Mouse (Mus musculus) cerebellum, adult (tissue): ENCODE data around the gene Nrp2.

ENCODE experiments used
- ATAC-seq: cut with Nextera tagmentation; 2 replicates; pipeline ENCODE4 v1.9.2; 2017; ENCODE audit warnings: mild to moderate bottlenecking, moderate library complexity, mixed read lengths; ENCODE audit not compliant: insufficient number of reproducible peaks, low FRiP score, low TSS enrichment

The Nrp2 gene

DNA sequence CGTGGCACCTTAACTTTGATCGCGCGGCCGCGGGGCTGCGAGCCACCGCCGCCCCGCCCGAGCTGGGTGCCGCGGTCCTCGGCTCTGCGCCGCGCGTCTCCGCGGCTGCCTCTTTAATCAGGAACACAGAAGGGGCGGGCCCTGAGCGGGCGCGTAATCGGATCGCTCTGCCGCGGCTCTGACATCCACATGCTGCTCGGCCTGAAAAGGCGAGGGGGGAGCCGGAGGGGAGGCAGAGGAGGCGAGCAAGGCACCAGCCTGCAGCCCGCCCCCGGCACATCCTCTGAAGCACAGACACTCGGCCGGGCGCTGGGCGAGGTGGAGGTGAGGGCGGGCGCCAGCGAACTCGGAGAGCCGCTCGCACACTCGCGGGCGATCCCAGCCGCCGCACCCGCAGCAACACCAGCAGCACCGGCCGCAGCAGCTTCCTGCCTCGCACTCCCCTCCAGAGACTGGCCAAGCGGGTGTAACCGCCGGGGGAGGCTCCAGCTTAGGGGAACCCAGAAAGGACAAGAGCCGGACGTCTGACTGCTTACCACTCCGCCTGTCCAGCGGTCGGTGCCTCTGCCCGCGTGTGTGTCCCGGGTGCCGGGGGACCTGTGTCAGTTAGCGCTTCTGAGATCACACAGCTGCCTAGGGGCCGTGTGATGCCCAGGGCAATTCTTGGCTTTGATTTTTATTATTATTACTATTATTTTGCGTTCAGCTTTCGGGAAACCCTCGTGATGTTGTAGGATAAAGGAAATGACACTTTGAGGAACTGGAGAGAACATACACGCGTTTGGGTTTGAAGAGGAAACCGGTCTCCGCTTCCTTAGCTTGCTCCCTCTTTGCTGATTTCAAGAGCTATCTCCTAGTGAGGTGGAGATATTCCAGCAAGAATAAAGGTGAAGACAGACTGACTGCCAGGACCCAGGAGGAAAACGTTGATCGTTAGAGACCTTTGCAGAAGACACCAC is at the start of gene Nrp2:
Gene Nrp2, plus strand, starts transcription at position 128 of the 959 bp plus-strand sequence.
- peak; percentile 56 for ATAC-seq

DNA sequence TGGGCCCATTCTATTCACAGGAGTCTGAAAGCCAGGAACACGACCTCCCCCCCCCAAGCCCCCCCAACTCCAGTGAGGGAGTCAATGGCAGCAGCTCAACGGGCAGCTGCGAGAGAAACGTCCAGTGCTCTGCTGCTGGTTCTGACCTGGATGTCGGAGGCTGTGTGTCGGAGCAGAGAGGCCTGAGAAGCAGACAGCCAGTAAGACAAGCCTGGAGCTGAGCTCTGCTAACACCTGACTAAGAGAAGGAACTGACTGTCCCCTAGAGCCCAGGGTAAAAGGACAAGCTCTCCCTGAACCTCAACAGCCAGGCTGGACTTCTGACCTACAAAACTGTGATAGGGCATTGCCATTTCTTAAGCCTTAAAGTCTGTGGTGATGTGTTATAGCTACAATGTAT is 48.6 kb upstream of the Nrp2 start:
- no peak for ATAC-seq

DNA sequence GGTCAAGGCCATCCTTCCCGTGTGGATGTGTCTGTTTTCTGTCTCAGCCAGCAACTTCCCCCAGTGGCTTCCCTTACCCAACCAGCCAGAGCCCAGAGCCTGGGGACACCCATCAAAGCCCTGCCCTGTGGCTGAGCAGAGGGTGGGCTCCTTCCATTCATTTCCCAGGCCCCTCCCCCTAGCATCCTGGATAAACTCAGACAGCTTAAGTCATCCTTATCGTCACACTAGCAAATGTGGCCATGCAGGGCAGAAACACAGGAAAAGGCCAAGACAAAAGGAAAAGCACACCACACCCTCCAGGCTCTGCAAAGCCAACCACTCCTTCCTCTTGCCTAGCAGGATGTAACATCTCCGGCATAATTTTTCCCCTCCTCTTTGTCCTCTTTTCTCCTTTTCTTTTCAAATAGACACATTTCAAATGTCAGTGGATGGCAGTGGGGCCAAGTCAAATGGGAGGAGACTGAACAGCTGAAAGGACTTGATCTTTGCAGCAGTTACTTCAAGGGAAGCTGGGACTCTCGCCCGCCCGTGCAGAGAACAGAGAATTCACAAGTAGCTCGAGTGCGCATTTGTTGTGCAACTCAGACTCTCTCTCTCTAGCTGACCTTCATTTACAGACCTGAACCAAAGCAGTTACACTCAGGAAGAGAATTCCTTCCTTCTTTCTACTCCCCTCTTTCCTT is 38.0 kb upstream of the Nrp2 start:
- ATAC-seq: no peak

DNA sequence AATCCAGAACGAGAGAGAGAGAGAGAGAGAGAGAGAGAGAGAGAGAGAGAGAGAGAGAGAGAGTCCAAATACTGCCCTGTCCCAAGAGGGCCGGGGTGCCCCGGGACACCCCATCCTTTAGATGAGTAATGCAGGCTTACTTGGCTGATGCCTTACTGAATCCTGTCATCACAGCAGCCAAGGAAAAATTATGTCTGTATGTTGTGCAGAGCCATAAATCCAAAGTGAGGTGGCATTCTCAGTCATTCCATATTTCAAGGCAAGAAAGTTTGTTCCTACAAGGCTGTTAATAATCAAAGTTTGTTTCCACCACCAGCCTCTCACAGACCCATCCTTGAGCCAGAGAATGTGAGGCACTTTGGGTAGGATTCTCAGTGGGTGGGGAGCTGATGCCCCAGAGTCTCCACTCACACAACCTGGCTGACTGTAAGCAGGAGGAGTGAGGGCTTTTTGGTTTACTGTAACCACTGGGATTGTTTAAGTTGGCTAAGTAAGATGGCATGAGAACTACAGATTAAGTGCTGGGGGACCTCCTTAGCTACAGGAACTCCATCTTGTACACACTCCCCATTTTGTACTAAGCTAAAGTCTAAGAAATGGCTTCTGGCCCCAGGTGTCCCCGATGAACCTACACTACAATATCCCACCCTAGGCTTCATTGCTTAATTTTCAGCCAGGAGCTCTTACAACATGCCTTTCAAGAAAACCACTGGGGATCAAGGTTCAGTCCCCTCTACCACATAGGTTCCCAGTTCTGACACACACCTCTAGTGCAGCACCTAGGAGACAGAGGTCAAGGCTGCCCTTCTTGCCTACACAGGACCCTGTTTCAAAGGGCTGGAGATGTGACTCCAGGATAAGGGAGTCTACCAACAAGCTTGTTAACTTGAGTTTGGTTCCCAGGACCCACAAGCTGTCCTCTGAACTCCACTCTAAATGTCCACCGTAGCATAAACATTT is 37.0 kb upstream of the Nrp2 start:
- no peak for ATAC-seq

DNA sequence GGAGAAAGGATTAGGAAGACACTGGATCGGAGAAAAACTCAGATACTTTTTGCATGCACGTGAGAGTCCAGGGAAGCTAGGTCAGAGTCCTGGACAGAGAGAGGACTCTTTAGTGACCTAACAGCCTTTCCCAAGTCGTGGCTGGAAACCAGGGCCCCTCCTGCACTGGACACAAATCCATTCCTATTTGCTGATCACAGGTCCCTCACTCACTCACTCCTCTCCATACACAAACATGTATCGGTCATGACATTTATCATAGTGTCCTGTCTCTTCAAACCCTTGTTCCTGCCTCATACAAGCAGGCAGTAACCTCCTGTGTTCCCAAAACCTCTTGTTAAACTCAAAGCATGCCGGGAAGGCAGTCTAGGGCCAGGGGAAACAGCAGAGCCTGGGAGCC is 36.3 kb upstream of the Nrp2 start:
- no peak for ATAC-seq

DNA sequence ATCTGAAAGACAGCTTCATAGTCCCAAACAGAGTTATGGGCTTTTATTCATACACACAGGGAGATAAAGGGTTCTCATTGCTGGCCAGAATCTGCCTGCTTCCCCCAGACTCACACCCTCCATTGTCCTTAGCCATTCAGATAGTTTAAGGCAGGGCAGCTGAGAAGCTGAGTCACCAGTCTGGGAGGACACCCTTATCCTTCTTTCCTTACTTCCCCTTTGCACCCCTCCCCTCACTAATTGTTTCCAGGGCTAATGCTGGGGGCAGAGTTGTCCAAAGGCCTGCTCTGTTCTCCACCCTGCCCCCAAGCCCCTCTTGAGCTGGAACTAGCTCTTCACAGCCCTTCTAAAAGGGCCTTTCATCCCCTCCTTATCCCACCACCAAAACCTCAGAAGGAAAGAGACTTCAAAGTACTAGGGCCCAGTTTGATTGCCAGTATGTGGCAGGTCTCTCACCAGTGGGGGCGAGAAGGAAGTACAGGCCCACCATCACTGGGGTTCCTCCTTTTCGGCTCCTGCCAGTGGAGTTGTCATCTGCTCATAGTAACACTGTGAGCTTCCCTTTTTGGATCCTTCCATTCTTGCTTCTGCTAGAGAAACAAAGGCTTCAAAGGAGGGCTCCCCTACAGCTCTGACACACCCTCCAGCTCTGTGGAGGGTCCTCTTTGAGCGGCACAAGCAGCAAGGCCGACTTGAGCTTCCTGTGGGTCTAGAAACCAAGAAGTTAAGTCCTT is 24.3 kb upstream of the Nrp2 start:
- no peak for ATAC-seq

DNA sequence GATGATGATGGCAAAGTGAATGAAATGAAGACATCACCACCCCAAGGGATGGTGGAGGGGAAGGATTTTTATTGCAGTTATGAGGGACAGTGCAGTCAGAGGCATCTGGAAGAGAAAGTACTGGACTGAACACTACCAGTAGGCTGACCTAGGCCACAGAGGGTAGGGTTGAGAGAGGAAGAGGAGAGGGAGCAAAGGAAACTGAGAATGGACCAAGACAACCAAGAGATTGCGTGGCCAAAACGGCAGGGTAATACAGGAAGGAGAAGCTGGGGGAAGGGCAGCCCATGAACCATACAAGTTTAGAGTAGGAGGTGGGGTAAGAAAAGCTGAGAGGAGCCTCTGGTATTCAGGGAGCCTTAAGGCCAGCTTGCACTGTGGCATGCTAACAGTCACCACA is 23.6 kb upstream of the Nrp2 start:
- no peak for ATAC-seq

DNA sequence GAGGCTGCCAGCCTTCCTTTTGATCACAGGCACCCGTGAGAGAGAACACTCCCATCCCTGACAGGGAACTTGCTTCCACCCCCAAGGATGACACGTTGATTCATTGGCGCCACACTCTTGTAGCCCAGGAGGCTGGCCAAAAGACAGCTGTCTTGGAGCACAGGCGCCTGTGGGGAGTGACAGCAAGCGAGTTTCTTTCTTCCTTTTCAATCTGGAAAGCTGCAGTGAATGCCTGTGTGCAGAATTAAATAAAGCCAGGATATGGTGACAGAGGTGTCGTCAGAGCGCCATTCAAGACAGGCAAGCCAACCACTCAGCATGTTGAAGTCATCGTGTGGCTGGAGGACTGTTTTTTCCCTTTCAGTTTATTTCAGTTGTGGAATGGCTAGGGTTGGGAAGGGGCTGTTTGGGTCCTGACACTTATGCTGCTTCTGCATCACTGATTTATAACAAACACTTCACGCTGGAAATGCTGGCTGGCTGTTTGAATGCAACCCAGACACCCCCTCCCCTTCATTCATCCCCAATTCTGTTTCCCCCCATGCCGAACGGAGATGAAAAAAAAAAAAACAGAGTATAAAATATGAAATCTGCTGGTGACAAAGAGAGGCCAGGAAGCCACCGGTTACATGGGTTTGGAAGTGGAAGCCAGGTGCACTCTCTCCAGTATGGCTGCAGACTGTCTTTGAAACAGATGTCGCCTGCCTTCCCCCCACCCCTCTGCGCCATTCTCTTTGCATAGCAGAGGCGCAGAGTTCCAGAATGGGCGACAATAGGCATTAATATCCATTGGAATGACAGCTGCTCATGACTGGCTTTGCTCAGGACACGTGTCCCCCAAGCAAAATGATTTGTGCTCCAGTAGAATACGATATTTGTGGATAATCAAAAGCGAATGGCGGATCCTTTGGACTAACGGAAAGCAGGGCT is 20.4 kb upstream of the Nrp2 start:
- no peak for ATAC-seq

DNA sequence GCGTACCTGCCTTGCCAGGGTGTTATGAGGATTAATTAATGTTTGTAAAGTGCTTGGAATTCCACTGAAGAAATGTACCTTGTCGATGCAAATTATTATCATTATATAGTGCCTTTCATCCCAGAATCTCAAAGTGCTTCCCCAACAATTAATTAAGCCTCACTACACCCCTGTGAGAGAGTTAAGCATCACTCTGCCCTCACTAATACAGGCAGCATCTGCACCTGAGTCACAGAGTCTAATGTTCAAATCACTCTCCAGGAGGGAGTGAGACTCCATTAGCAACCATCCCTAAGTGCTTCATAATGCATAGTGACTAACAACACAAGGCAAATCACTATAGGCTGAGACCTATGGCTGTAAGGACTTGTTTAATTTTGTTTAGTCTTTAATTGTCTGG is 19.6 kb upstream of the Nrp2 start:
- no peak for ATAC-seq

DNA sequence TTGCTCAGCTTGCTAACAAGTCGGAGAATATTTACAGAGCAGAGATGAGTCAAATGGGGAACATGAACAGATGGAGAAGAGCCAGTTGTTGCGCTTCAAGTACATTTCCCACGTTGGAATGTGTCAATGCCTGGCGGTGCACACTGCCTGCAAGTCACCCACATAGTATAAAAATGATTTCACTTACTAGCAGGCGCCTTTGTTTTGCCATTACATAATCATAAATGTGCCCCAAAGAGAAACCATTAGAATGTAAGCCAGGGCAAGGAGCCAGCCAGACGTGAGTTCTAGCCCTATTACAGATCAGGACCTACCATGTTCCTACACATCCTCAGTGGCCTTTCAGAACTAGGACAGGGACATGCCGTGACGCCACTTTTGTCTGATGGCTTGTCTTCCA is 15.6 kb upstream of the Nrp2 start:
- no peak for ATAC-seq

DNA sequence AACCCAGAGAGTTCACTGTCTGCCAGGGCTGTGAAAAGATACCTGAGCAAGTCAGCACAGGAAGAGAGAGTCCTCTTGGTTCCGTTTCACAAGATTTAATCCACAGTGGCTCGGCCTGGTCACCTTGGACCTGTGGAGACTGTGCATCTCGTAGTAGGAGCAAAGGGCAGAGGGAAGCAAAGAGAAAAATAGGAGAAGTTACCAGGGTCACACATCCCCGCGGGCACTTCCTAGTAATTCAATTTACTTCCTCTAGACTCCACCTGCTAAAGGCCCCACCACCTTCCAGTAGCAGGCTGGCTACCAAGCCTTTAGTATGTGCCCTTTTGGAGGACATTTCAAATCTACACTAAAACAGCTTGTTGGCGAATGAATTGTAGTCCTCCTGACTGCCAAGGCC is 11.9 kb upstream of the Nrp2 start:
- no peak for ATAC-seq

DNA sequence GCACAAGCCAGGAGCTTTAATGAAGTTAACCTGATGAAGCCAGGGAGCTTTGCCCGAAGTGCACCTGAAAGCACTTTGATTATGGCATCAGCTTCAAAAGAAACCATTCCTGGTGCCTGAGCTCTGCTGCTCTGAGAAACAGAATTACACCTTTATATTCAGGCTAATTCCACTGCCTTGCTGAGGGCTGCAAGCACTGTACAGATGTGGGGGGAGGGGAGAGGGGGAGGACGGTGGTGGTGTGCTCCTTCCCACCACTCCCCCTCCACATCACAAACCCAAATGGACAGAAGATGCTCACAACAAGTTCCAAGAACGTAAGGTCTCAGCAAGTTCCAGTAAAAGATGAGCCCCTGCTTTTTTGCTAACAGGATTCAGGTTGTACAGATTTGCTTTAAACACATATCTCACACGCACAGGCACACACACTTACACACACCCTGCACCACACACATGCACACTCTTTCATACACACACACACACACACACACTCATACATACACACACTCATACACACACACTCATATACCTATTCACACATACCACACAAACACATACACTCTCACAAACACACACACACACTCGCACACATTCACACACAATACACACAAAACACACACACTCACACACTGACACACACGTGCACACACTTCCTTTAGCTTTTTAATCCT is 6.6 kb upstream of the Nrp2 start:
- no peak for ATAC-seq

DNA sequence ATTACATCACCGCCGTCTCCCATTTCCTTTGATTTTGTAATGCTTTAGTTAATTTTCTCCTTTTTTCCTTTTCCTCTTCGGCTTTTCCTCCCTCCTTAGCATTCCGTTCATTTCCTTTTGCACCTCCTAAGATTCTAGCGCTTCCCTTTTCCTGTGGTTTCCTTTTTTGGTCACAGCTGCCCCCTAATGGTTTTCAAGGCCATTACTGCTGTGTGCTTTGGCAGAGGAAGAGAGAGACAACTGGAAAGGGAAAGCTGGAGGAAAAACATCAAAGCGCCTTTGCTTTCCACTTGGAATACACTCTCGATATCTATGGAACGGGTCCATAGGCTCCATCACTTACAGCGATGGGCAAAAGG is 6.1 kb upstream of the Nrp2 start:
- ATAC-seq: no peak

DNA sequence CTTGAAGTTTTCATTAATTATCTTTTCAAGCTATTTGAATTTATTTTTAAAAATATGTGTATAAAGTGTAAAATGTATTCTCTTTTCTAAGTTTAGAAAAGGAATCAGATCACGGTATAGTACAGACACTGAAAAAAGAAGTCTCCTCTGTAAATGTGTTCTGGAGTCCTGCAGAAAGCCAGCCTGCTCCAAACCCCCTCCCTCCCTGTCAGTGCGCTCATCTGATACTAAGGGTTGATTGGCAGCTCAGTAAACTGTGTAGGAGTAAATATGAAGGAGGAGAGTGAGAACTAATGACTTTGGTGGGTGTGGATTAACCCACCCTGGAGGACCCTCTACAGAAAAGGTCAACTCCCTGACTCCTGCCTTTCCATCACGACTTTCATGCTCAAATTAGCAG is 5.7 kb upstream of the Nrp2 start:
- ATAC-seq: no peak

DNA sequence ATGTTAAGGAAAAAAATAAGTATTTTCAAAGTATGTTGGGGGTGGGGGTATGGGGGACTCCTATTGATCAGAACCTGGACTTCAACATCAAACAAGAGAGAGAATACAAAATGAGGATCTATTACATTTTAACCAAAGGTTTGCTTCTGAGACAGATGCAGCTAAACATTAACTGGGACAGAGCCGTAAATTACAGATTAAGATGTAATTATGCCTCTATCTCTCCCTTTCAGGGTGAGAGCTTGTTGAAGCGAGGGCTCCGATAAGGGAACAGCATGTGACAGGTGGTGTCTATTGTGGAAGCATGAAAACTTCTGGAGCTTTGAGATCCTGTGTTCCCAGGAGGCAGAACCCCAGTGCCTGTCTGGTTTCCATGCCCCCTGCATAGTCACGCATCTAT is 3.3 kb upstream of the Nrp2 start:
- ATAC-seq: no peak

DNA sequence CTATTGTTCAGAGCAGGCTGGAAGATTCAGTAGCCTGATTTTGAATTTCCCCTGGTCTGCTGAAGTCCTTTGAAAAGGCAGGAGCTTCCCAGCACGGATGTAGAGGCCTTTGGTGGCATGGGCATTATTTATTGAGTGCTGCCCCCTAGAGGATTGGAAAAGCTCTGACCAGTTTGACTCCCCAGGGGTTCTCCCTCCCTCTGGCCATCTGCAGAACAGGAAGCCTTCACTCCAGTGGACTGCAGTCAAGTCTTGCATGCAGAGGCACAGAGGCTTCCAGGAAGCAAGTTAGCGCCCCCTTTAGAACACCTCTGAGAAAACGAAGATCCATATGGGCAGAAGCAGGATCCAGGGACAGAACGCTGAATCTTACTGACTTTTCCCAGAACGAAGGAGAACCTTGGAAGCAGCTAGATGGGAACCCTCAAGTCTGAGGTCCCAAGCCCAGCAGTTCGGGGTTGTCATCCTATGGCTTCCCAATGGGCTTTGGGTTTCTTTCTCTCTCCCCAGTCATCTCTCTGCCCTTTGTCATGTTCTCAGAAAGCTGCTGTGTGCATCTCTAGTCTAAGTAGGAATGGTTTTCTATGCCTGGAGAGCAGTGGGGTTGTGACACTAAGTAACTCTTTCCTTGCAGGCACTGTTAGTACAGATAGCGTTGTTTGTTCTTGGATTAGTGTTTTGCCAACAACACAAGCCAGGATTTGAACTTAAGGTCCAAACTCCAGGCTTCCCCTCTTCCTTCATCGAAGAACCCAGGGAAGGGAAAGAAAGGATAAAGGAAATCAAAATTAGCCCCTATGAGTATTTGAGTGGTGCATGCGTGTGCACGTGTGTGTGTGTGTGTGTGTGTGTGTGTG is 1.8 kb upstream of the Nrp2 start:
- ATAC-seq: peak; percentile 22

DNA sequence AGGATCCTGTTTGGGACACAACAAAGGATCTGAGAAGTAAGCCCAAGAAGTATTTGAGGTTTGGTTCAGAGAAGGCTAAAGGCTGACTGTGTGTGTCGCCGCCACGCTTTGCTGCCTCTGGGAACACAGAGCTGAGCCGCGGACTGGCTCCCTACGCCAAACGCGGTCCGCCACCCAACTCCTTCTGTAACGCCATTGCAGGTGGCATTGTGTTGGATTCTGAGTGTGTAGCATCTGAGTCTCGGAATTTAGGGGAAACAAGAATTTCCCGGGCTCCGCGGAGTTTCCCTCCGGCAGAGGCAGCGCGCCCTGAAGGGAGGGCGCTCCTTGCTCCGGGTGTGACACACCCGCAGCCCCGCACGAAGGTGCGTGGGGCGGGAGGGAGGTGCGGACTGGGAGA is 342 bp upstream of the Nrp2 start:
- ATAC-seq: no peak
